Mouse (Mus musculus) liver, embryonic 14.5 days (tissue): ENCODE data around the gene Ier3.

ENCODE experiments used
- CTCF ChIP-seq: IDR thresholded peaks from 2 replicates; pipeline ENCODE4 v1.5.1; 2016; ENCODE audit warnings: antibody characterized with exemption, low read depth, control low read depth
- EP300 ChIP-seq: IDR thresholded peaks from 2 replicates; pipeline ENCODE4 v1.6.1; 2016; ENCODE audit warnings: antibody characterized with exemption, low read depth

- no peak for TF ChIP-seq CTCF
- no peak for TF ChIP-seq EP300
Observed at GRCm38 (mm10) chr17:35836991-35837422, 15.5 kb downstream of the Ier3 start.
